Mouse (Mus musculus): ENCODE results near the gene Mib2.
"Not testable (repeated sequence)": the region's sequence is repeated elsewhere in the genome, so short reads cannot be mapped to it uniquely, and the experiment has no call there.

The Mib2 gene

GRCm38 (mm10) chr4:155668689-155669597 is at the start of gene Mib2:
Gene Mib2, minus strand, starts transcription at chr4:155669198.
- DNase-seq (ENCODE audit: low read depth, low spot score), result peak; percentile 98

- no peak for DNase-seq (ENCODE audit: low read depth, low spot score)
These were observed 41.7 kb upstream of the Mib2 start for GRCm38 (mm10) chr4:155710521-155711252.

GRCm38 (mm10) chr4:155708988-155709387 is 40.0 kb upstream of the Mib2 start:
- no peak for DNase-seq (ENCODE audit: low read depth, low spot score)

GRCm38 (mm10) chr4:155708582-155708981 is 39.6 kb upstream of the Mib2 start:
- DNase-seq (ENCODE audit: low read depth, low spot score), result no peak

GRCm38 (mm10) chr4:155705592-155705929 is 36.6 kb upstream of the Mib2 start:
- peak; percentile 61 for DNase-seq (ENCODE audit: low read depth, low spot score)

- peak; percentile 99 for DNase-seq (ENCODE audit: low read depth, low spot score)
These were observed 36.0 kb upstream of the Mib2 start, which contains the start of gene Ssu72 for GRCm38 (mm10) chr4:155704721-155705591. Gene Ssu72, plus strand, starts transcription at chr4:155704800.

GRCm38 (mm10) chr4:155703425-155703929 is 34.5 kb upstream of the Mib2 start:
- no peak for DNase-seq (ENCODE audit: low read depth, low spot score)

GRCm38 (mm10) chr4:155700425-155700824 is 31.4 kb upstream of the Mib2 start:
- DNase-seq (ENCODE audit: low read depth, low spot score), result peak; percentile 64

- peak; percentile 86 for DNase-seq (ENCODE audit: low read depth, low spot score)
These were observed 27.6 kb upstream of the Mib2 start for GRCm38 (mm10) chr4:155696261-155697255.

- no peak for DNase-seq (ENCODE audit: low read depth, low spot score)
These were observed 26.6 kb upstream of the Mib2 start for GRCm38 (mm10) chr4:155695531-155696062.

GRCm38 (mm10) chr4:155694482-155695401 is 25.7 kb upstream of the Mib2 start:
- DNase-seq (ENCODE audit: low read depth, low spot score), result peak; percentile 89

GRCm38 (mm10) chr4:155694111-155694481 is 25.1 kb upstream of the Mib2 start, which contains the start of gene Fndc10:
Gene Fndc10, plus strand, starts transcription at chr4:155694342.
- DNase-seq (ENCODE audit: low read depth, low spot score), result peak; percentile 85

GRCm38 (mm10) chr4:155692421-155692820 is 23.4 kb upstream of the Mib2 start:
- DNase-seq (ENCODE audit: low read depth, low spot score), result peak; percentile 64

- DNase-seq (ENCODE audit: low read depth, low spot score), result no peak
These were observed 21.8 kb upstream of the Mib2 start for GRCm38 (mm10) chr4:155690571-155691375.

- peak; percentile 67 for DNase-seq (ENCODE audit: low read depth, low spot score)
These were observed 18.8 kb upstream of the Mib2 start for GRCm38 (mm10) chr4:155687764-155688163.

GRCm38 (mm10) chr4:155683670-155684277 is 14.8 kb upstream of the Mib2 start:
- not testable (repeated sequence) for DNase-seq (ENCODE audit: low read depth, low spot score)

- DNase-seq (ENCODE audit: low read depth, low spot score), result no peak
These were observed 7.0 kb upstream of the Mib2 start for GRCm38 (mm10) chr4:155675991-155676390.
